Mouse (Mus musculus): ENCODE measurements at regions not wholly inside any gene's neighbourhood (a gene's known extent, or its start where the extent isn't known, plus 50 kb on each side); places are given as distances from the start of the nearest gene placed in this dataset.

GRCm38 (mm10) chr8:26352541-26353010, 233.2 kb downstream of the Gm45692 start:
- peak overlapping the region; percentile 11; the same call in 1 of the 2 replicates for H3K4me3 ChIP-seq (ENCODE audit: low read depth, low read length)

GRCm38 (mm10) chr8:26353476-26353875, 234.1 kb downstream of the Gm45692 start:
- ATAC-seq (no peak), DNase-seq (no peak)
- Histone ChIP-seq H3K27ac (ENCODE audit: low read depth, low read length) (no peak overlapping the region), H3K4me2 (ENCODE audit: low read depth) (no peak overlapping the region), H3K4me1 (ENCODE audit: insufficient read depth) (peaks cover 6% of the 10 kb centered on the region; the same call in 1 of the 2 replicates), H3K9ac (no peak overlapping the region), H3K4me3 (ENCODE audit: low read depth, low read length) (no peak overlapping the region), H3K36me3 (ENCODE audit: insufficient read depth) (no peaks in the 10 kb centered on the region), H3K9me3 (ENCODE audit: low read length) (no peaks in the 10 kb centered on the region), H3K27me3 (ENCODE audit: insufficient read depth, low read length) (no peaks in the 10 kb centered on the region; the same call in 1 of the 2 replicates)
- TF ChIP-seq CTCF (IDR thresholded peaks at IDR 0.05; ENCODE audit: low read depth), result no peak
- 78% methylated on average over 3 of the region's 3 CpGs for WGBS

More at GRCm38 (mm10) chr8:26352541-26353010, 233.2 kb downstream of the Gm45692 start:
- H3K36me3 ChIP-seq (ENCODE audit: insufficient read depth), result no peaks in the 10 kb centered on the region
- H3K4me2 ChIP-seq (ENCODE audit: low read depth), result peak overlapping the region; percentile 48
- H3K9ac ChIP-seq, result no peak overlapping the region
- ATAC-seq, result no peak
- no peak overlapping the region for H3K27ac ChIP-seq (ENCODE audit: low read depth, low read length)
- no peaks in the 10 kb centered on the region for H3K9me3 ChIP-seq (ENCODE audit: low read length)
- no peak for TF ChIP-seq CTCF (IDR thresholded peaks at IDR 0.05; ENCODE audit: low read depth)
- H3K27me3 ChIP-seq (ENCODE audit: insufficient read depth, low read length), result no peaks in the 10 kb centered on the region; the same call in 1 of the 2 replicates
- peaks cover 6% of the 10 kb centered on the region; the same call in 1 of the 2 replicates for H3K4me1 ChIP-seq (ENCODE audit: insufficient read depth)
- no peak for DNase-seq
- WGBS, result 55% methylated on average over 9 of the region's 9 CpGs

GRCm38 (mm10) chr8:26354516-26354915, 235.2 kb downstream of the Gm45692 start:
- WGBS, result 72% methylated on average over 4 of the region's 4 CpGs
- ATAC-seq (no peak), DNase-seq (no peak)
- Histone ChIP-seq H3K4me3 (ENCODE audit: low read depth, low read length) (no peak overlapping the region), H3K4me1 (ENCODE audit: insufficient read depth) (peaks cover 6% of the 10 kb centered on the region; the same call in 1 of the 2 replicates), H3K9ac (no peak overlapping the region), H3K36me3 (ENCODE audit: insufficient read depth) (no peaks in the 10 kb centered on the region), H3K4me2 (ENCODE audit: low read depth) (no peak overlapping the region), H3K27ac (ENCODE audit: low read depth, low read length) (no peak overlapping the region), H3K9me3 (ENCODE audit: low read length) (no peaks in the 10 kb centered on the region), H3K27me3 (ENCODE audit: insufficient read depth, low read length) (no peaks in the 10 kb centered on the region; the same call in 1 of the 2 replicates)
- no peak for TF ChIP-seq CTCF (IDR thresholded peaks at IDR 0.05; ENCODE audit: low read depth)

GRCm38 (mm10) chr8:26356801-26357200, 237.5 kb downstream of the Gm45692 start:
- Histone ChIP-seq H3K4me3 (ENCODE audit: low read depth, low read length) (no peak overlapping the region), H3K9ac (no peak overlapping the region), H3K27ac (ENCODE audit: low read depth, low read length) (no peak overlapping the region), H3K36me3 (ENCODE audit: insufficient read depth) (no peaks in the 10 kb centered on the region), H3K4me2 (ENCODE audit: low read depth) (no peak overlapping the region), H3K4me1 (ENCODE audit: insufficient read depth) (peaks cover 6% of the 10 kb centered on the region; the same call in 1 of the 2 replicates), H3K27me3 (ENCODE audit: insufficient read depth, low read length) (no peaks in the 10 kb centered on the region; the same call in 1 of the 2 replicates), H3K9me3 (ENCODE audit: low read length) (no peaks in the 10 kb centered on the region)
- no peak for TF ChIP-seq CTCF (IDR thresholded peaks at IDR 0.05; ENCODE audit: low read depth)
- WGBS, result 89% methylated on average over 8 of the region's 8 CpGs
- ATAC-seq (no peak), DNase-seq (no peak)

- Histone ChIP-seq H3K36me3 (ENCODE audit: insufficient read depth) (no peaks in the 10 kb centered on the region), H3K9me3 (ENCODE audit: low read length) (no peaks in the 10 kb centered on the region), H3K27me3 (ENCODE audit: insufficient read depth, low read length) (no peaks in the 10 kb centered on the region; the same call in 1 of the 2 replicates), H3K4me2 (ENCODE audit: low read depth) (no peak overlapping the region), H3K27ac (ENCODE audit: low read depth, low read length) (no peak overlapping the region), H3K4me3 (ENCODE audit: low read depth, low read length) (no peak overlapping the region), H3K9ac (no peak overlapping the region), H3K4me1 (ENCODE audit: insufficient read depth) (no peaks in the 10 kb centered on the region)
- WGBS, result 60% methylated on average over 13 of the region's 13 CpGs
- TF ChIP-seq CTCF (IDR thresholded peaks at IDR 0.05; ENCODE audit: low read depth), result no peak
- DNase-seq (no peak), ATAC-seq (no peak)
Observed at GRCm38 (mm10) chr8:26358711-26359136, 239.4 kb downstream of the Gm45692 start.

GRCm38 (mm10) chr8:26362366-26362765, 243.0 kb downstream of the Gm45692 start:
- Histone ChIP-seq H3K4me3 (ENCODE audit: low read depth, low read length) (no peak overlapping the region), H3K36me3 (ENCODE audit: insufficient read depth) (no peaks in the 10 kb centered on the region), H3K27me3 (ENCODE audit: insufficient read depth, low read length) (no peaks in the 10 kb centered on the region), H3K4me2 (ENCODE audit: low read depth) (no peak overlapping the region), H3K4me1 (ENCODE audit: insufficient read depth) (no peaks in the 10 kb centered on the region), H3K9ac (no peak overlapping the region), H3K9me3 (ENCODE audit: low read length) (no peaks in the 10 kb centered on the region), H3K27ac (ENCODE audit: low read depth, low read length) (no peak overlapping the region)
- DNase-seq (no peak), ATAC-seq (no peak)
- 89% methylated on average over 5 of the region's 5 CpGs for WGBS
- no peak for TF ChIP-seq CTCF (IDR thresholded peaks at IDR 0.05; ENCODE audit: low read depth)

- H3K9ac ChIP-seq, result no peak overlapping the region
- TF ChIP-seq CTCF (IDR thresholded peaks at IDR 0.05; ENCODE audit: low read depth), result no peak
- no peak overlapping the region for H3K4me2 ChIP-seq (ENCODE audit: low read depth)
- no peaks in the 10 kb centered on the region for H3K36me3 ChIP-seq (ENCODE audit: insufficient read depth)
- no peak for ATAC-seq
- H3K4me3 ChIP-seq (ENCODE audit: low read depth, low read length), result no peak overlapping the region
- DNase-seq, result no peak
- no peaks in the 10 kb centered on the region for H3K4me1 ChIP-seq (ENCODE audit: insufficient read depth)
- 61% methylated on average over 4 of the region's 4 CpGs for WGBS
- H3K27me3 ChIP-seq (ENCODE audit: insufficient read depth, low read length), result no peaks in the 10 kb centered on the region
- no peak overlapping the region for H3K27ac ChIP-seq (ENCODE audit: low read depth, low read length)
- H3K9me3 ChIP-seq (ENCODE audit: low read length), result no peaks in the 10 kb centered on the region
Observed at GRCm38 (mm10) chr8:26363616-26364015, 244.3 kb downstream of the Gm45692 start.
